Mouse (Mus musculus) layer of hippocampus, postnatal 10 days (tissue): Measurements from ENCODE around the gene Nabp2. TPM values are rescaled to one million over a fixed set of nuclear protein-coding genes. Genes with fewer than 3 reads are reported as not detected.

Source experiments
- DNase-seq, 2 experiments: peaks; one replicate each; pipeline ENCODE4 v3.0.0; 2021; ENCODE audit warnings: low spot score in 2 of 2
- long read RNA-seq: library from polyadenylated mRNA; stranded (forward); transcript quantifications from one replicate; pipeline ENCODE4 v2.0.0, GENCODE M21; 2023
- total RNA-seq, 2 experiments: library from RNA; stranded (reverse); gene quantifications; 2 replicates each; pipeline ENCODE4 v1.2.3; 2021

Gene Nabp2
- 10 to 100 TPM; 94.1 to 94.2 TPM for total RNA-seq
- long read RNA-seq, transcript Nabp2-209 (7 exons, 612 nt) = minor isoform, 7 of 138 reads
- long read RNA-seq, transcript Nabp2-201 (7 exons, 1,130 nt) = major isoform, 77 of 138 reads
- long read RNA-seq, transcript Nabp2-202 (6 exons, 1,371 nt) = minor isoform, 29 of 138 reads
- long read RNA-seq, partial matches to known transcripts = 2 of 138 reads
- long read RNA-seq, other reads (novel, unspliced or antisense) = 23 of 138 reads

- DNase-seq = peak; percentile 95 to 96
Measured at GRCm38 (mm10) chr10:128411211-128412054, at the start of gene Nabp2, which contains the start of gene Rnf41. Gene Nabp2, minus strand, starts transcription at chr10:128411492. Gene Rnf41, plus strand, starts transcription at chr10:128411657.

DNA sequence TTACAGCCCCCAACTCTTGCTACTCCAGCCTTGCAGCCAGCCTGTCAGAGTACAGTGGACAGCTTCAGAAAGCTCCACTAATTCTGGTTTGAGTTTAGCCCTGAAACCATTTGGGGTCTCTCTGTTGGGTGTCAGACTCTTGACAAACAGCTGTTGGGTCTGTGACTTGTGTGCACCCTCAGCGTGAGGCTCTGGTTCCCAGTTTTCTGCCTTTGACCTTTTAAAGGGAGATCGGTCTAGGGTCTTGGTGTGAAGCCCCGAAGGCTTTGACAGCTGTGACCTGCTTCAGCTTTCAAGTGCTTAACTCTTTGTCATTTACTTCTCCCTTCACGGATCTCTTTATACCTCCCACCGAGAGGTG, 49.0 kb upstream of the Nabp2 start:
- no peak for DNase-seq

DNA sequence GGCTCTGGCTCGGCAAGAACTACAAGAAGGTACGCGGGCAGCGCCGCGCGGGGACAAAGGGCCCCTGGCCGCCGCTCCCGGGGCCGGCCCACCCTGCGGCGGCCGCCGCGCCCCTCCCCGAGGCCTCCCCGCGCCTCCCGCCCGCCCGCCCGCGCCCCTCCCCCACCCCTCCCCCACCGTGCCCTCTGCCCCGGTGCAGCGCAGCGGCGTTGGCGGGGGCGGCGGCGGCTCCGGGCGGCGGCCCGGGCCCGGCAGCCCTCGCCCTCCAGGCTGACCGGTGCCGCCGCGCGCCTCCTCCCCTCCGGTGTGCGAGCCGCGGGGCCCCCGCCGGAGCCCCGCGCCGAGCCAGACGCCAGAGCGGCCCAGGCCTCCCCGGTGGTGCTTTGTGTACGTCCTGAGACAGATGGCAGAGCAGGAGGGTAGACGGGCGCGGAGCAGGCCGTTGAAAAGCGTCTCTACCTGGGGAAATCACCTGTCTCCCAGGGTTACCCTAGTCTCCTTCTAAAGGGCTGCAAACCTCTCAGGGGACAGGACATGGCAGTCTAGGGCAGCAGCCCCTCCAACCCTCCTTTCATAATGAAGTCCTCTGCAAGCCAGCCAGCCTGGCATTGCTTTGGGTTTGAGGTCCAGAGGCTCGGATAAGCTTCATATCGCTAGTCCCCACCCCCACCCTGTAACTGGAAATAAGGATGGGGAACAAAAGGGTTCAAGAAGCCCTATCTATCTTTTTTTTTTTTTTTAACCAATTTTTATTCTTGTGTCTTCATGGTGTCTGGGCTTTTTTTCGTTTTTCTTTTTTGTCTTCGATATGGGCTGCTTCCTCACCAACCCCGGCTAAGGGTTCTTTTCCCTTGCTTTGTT, 48.3 kb upstream of the Nabp2 start:
- peak; percentile 45 to 60 for DNase-seq

DNA sequence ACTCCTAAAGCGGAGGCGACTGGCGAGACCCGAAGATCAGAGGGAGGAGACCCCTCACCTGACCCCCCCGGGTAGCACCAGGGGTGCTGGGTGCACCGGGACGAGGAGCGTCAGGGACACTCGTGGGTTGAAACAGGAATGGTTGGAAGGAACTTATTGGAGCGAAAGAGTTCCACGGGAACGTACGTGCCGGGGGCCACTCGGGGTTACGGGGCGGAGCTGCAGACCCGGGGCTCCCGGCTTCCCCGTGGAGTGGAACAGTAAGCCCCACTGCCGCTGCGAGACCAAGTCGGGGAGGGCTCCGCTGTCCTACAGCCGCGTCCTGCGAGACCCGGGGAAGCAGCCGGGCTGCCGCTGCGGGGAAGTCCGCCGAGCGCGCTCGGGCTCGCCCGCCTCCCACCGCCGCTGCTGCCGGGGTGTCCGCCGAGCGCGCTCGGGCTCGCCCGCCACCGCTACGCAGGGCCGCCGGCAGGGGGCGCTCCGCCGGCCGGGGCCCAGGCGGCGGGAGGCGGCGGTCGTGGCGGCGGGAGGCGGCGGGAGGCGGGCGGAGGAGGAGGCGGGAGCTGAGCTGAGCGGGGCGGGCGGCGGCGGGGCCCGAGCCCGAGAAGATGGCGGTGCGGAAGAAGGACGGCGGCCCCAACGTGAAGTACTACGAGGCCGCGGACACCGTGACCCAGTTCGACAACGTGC, 47.6 kb upstream of the Nabp2 start, which contains the start of gene Smarcc2:
Gene Smarcc2 (plus strand): TSS at position 530 of the 690 bp plus-strand sequence.
- peak; percentile 82 to 91 for DNase-seq

- DNase-seq = peak; percentile 97
Measured at GRCm38 (mm10) chr10:128458348-128458718, 47.0 kb upstream of the Nabp2 start.

DNA sequence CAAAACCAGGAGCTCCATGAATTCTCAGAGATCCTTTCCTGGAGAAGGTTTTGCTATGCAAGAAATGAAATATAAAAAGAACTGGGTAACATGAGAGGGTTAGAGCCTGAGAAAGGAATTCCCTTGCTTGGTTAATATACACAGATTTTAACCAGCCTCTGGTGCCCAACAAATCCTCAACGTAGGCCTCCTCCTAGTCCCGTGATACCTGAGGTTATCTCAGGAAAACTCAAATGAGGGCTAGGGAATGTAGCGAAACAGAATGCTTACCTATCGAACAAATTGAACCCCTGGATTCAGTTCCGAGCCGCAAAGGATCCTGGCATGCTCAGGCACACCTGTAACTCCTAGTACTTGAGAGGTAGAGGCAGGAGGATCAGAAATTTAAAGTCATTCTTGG, 46.4 kb upstream of the Nabp2 start:
- no peak for DNase-seq

DNA sequence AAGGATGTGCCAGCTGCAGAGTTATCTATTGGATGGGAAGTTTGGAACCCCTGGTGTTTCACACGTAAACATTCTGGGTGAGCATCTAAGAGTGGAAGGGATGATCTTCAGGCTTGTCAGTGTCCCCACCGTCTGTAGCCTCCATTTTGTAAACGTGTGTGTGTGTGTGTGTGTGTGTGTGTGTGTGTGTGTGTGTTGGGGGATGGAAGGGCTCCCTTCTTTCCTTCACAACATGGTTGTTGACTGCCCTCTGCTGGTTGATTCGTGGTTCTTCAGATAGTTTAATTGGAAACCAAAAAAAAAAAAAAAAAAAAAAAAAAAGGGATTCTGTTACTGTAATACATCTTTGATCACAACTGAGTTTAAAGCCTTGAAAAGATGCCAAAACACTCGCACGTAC, 44.0 kb upstream of the Nabp2 start:
- DNase-seq = peak; percentile 73

DNA sequence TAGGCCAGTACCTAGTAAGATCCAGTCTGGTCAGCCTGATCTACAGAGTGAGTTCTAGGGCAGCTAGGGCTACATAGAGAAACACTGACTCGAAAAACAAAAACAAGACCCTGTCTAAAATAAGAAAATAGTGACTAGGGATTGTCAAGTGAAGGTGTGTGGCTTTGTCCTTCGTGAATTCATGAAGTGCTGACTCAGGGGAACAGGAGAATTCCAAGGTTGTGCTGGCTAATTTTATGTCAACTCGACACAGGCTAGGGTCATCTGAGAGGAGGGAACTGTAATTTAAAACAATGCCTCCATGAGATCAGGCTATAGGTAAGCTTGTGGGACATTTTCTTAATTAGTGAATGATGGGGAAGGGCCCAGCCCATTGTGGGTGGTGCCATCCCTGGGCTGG, 43.2 kb upstream of the Nabp2 start:
- no peak for DNase-seq

- no peak for DNase-seq
Measured at GRCm38 (mm10) chr10:128451014-128451413, 39.7 kb upstream of the Nabp2 start.

DNA sequence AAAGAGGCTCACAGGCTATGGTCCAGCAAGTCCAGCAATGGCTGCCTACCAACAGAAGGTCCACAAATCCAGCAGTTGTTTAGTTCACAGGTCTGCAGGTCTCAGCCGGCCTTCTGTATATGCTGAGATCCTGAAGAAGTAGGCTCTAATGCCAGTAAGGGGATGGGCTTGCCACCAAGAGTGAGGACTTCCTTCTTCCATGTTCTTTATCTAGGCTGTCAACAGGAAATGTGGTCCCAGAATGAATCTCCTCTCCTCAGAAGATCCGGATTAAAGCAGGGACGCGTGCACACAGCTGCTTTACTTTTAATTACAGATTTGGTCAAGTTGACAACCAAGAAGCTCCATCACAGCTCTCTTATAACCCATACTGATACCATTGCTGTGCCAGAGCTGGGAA, 34.1 kb upstream of the Nabp2 start:
- no peak for DNase-seq

- no peak for DNase-seq
Measured at GRCm38 (mm10) chr10:128444354-128444753, 33.1 kb upstream of the Nabp2 start.

DNA sequence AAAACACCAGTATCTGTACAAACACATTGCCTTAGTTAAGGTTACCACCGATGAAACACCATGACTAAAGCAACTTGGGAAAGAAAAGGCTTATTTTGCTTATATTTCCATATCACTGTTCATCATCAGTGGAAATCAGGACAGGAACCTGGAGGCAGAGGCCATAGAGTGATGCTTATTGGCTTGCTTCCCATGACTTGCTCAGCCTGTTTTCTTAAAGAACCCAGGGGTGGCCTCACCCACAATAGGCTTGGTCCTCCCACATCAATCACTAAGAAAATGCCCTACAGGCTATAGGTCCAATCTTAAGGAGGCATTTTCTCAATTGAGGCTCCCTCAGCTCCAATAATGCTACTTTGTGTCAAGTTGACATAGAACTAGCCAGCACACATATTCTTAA, 31.4 kb upstream of the Nabp2 start:
- DNase-seq = no peak

DNA sequence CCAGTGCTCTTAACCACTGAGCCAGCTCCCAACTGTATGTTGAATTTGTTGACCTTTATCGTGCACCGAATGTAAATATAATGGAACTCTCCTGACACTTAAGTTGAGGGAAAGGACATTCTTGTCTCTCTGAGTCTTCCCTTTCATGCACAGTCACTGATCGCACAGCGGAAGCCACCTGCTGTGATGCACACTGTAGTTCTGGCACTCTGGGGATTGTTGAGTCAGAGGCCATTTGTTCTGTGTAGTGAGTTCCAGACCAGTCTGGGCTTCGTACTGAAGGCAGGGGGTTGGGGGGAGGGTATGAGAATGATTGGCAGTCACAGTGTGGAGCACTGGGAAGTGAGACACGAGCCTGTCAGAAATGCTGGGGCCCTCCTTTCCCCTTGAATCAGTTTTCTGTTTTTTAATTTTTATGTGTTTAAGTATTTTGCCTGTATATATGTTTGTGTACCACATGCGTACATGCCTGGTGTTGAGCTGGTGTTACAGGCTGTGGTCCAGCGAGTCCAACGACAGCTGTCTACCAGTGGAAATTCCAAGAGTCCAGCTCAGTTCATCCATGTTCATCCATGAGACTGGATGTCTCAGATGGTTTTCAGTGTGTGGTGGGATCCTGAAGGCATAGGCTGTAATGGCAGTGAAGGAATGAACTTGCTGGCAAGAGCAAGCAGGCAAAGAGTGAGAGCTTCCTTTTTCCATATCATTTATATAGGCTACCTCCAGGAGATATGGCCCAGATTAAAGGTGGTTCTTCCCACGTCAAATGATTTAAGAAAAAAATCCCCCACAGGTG, 30.2 kb upstream of the Nabp2 start:
- no peak for DNase-seq

DNA sequence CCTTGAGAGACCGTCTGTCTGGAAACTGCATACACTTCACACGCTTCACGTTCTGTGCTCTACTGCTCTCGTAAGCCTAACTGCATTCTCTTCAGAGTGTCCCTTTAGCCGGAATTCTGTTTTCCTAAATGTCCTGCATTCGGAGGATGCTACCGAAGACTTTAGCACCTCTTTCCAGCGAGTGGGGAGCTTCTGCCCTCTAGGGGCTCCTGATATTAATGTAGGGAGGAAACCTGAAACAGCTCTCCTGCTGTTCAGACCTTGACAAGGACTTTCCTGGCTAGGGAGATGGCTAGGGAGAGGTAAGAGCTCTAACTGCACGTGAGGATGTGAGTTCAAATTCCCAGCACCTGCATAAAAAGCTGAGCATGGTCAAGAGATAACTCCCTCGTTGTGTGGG, 29.1 kb upstream of the Nabp2 start:
- peak in 1 of 2 experiments; percentile 46 for DNase-seq

GRCm38 (mm10) chr10:128438675-128439279, 27.5 kb upstream of the Nabp2 start:
- DNase-seq = no peak

- DNase-seq = no peak
Measured at GRCm38 (mm10) chr10:128436376-128436775, 25.1 kb upstream of the Nabp2 start.

DNA sequence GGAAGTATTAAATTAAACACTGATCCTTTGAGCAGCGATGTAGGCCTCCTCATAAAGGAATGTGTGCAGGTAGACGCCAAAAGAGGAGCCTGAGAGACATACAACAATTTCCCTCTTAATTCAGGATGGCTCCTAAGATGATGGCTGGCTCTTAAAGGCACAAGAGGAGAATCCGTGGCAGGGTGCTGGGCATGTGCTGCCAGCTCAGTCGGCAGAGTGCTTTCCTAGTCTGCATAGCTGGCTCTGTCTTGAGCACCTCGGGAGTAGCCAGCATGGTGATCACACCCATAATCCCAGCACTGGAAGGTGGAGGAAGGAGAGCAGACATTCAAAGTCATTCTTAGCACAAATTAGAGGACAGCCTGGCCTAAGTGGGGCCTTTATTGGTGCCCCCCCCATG, 24.6 kb upstream of the Nabp2 start:
- DNase-seq = no peak

GRCm38 (mm10) chr10:128435186-128435823, 24.0 kb upstream of the Nabp2 start:
- DNase-seq = peak in 1 of 2 experiments; percentile 54

DNA sequence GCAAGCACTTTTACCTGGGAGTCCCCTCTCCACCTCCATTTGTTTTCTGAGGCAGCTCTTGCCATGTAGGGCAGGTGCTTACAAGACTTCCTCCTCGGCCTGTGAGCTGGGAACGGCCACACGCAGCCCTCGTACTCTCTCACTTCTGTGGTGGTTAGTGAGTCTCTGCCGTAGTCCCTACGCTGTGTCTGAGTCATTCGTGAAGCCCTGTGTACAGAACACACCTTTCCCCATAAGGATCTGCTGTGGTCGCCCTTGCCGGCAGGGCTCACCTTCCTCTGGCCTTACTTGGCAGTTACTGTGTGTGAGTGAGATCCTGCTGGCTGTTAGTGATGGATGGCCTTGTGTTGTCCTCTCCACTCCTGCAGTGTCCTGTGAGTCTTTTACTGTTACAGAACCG, 23.4 kb upstream of the Nabp2 start:
- DNase-seq = no peak
